Mouse (Mus musculus) gastrocnemius, adult 18-20 months (tissue): ENCODE results near the gene Ankrd44. TPM values are rescaled to one million over a fixed set of nuclear protein-coding genes. Genes with fewer than 3 reads are reported as not detected.

Source experiments
- DNase-seq: peaks from one replicate; pipeline ENCODE4 v3.0.0; 2021; ENCODE audit warnings: low spot score
- total RNA-seq, 2 experiments: library from RNA; stranded (reverse); gene quantifications; 2 replicates each; pipeline ENCODE4 v1.2.3; 2021

Ankrd44 gene
- total RNA-seq, 2 experiments from 2014 or later = 5.0 to 6.5 TPM

- DNase-seq = no peak
Observed at GRCm38 (mm10) chr1:54896109-54897085, 29.8 kb downstream of the Ankrd44 start.

- no peak for DNase-seq
Observed at GRCm38 (mm10) chr1:54888449-54888848, 37.7 kb downstream of the Ankrd44 start.

- DNase-seq = no peak
Observed at GRCm38 (mm10) chr1:54887873-54888272, 38.3 kb downstream of the Ankrd44 start.

- no peak for DNase-seq
Observed at GRCm38 (mm10) chr1:54882856-54883467, 43.2 kb downstream of the Ankrd44 start.

GRCm38 (mm10) chr1:54881523-54881922, 44.7 kb downstream of the Ankrd44 start:
- no peak for DNase-seq

- DNase-seq = no peak
Observed at GRCm38 (mm10) chr1:54877423-54878073, 48.6 kb downstream of the Ankrd44 start.

- DNase-seq = no peak
Observed at GRCm38 (mm10) chr1:54877014-54877413, 49.2 kb downstream of the Ankrd44 start.

- no peak for DNase-seq
Observed at GRCm38 (mm10) chr1:54874094-54874493, 52.1 kb downstream of the Ankrd44 start.

- no peak for DNase-seq
Observed at GRCm38 (mm10) chr1:54872857-54873616, 53.1 kb downstream of the Ankrd44 start.

GRCm38 (mm10) chr1:54871321-54871720, 54.9 kb downstream of the Ankrd44 start:
- no peak for DNase-seq

- DNase-seq = no peak
Observed at GRCm38 (mm10) chr1:54870634-54871033, 55.6 kb downstream of the Ankrd44 start.

GRCm38 (mm10) chr1:54867226-54867625, 59.0 kb downstream of the Ankrd44 start:
- DNase-seq = peak; percentile 13

- no peak for DNase-seq
Observed at GRCm38 (mm10) chr1:54866131-54866530, 60.1 kb downstream of the Ankrd44 start.

- no peak for DNase-seq
Observed at GRCm38 (mm10) chr1:54864928-54865652, 61.1 kb downstream of the Ankrd44 start.

- DNase-seq = no peak
Observed at GRCm38 (mm10) chr1:54860361-54860760, 65.8 kb downstream of the Ankrd44 start.

GRCm38 (mm10) chr1:54859876-54860275, 66.3 kb downstream of the Ankrd44 start:
- no peak for DNase-seq

GRCm38 (mm10) chr1:54858898-54859297, 67.3 kb downstream of the Ankrd44 start:
- DNase-seq = no peak

GRCm38 (mm10) chr1:54856502-54856901, 69.7 kb downstream of the Ankrd44 start:
- DNase-seq = no peak

- DNase-seq = no peak
Observed at GRCm38 (mm10) chr1:54855970-54856369, 70.2 kb downstream of the Ankrd44 start.

- no peak for DNase-seq
Observed at GRCm38 (mm10) chr1:54854388-54854787, 71.8 kb downstream of the Ankrd44 start.
